Mouse (Mus musculus): ENCODE results near the gene Prg3.

Gene Prg3

DNA sequence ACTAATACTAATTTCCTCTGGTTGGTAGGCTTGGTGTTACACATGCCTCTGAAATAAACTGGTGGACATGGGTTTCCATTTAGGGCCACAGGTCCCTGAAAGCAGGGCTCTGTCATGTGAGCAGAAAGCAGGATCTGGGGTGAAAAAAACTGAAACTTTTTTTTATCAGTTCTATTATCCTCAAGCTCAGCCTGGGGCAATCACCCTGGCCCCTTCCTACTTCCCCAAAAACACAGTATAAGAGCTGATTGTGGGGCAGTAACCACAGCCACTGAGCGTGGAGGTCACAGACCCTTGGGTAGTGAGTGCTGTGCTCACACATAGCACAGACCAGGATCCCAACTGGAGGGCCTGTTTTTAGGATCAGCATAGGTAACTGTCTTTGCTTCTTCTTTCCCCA, at the start of gene Prg3:
Gene Prg3 (plus strand): TSS at position 286 of the 400 bp plus-strand sequence.
- DNase-seq (ENCODE audit: low spot score): no peak

DNA sequence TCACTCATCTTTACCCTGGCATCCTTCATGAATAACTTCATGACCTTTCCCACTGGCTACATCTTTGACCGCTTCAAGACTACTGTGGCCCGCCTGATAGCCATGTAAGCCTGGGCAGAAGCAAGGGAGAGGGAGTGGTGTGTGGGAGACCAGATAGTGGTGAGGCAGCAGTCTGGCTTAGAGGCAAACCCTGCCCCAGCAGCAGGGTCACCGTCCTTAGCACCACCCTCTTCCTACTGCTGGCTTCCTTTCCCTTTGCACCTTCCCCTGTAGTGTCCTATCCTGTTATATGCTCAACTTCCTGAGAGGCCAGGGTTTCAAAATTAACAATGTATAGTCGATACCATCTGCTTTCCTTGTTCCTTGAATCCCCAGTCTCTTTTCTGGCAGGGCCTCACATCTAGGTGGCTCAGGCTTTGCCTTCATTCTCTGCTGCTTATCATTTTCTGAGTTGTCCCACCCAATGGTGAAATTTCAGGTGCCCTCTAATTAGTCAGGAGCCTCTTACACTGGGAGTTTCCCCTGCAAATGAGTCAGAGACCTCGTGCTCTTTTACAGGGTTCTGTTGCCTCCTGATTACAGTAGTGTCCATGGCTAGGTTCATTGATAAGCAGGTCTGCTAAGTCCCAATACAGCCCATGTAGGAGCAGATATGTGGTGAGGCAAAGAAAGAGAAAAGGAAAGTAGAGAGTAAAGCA, 49.6 kb upstream of the Prg3 start:
- DNase-seq (ENCODE audit: low spot score): no peak

DNA sequence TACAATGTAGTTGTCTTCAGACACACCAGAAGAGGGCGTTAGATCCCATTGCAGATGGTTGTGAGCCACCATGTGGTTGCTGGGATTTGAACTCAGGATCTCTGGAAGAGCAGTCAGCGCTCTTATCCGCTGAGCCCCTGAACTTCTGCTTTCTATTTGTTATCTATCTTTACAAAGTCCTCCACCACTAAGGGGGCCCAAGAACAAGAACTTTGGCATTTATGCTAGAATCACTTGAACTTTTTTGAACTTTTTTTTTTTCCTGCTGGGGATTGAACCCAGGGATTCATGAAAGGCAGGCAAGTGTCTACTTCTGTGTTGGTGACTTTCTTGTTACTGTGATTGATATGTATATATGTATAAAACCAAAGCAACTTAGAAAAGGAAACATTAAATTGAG, 48.7 kb upstream of the Prg3 start:
- DNase-seq (ENCODE audit: low spot score): no peak

DNA sequence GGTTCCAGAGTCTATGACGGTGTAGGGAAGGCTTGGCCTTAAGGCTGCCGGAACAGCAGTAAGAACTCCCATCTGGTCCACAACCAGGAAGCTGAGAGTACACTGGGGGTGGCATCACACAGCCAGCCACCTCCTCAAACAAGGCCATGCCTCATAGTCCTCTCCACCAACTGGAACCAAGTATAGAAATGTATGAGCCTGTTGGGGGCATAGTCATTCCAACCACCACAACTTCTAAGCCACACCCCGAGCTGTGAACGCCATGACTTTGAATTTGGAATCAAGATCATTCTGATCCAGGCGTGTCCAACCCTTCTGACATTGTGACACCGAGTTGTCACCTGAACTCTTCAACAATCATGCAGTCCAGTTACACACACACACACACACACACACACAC, 48.3 kb upstream of the Prg3 start:
- no peak for DNase-seq (ENCODE audit: low spot score)

DNA sequence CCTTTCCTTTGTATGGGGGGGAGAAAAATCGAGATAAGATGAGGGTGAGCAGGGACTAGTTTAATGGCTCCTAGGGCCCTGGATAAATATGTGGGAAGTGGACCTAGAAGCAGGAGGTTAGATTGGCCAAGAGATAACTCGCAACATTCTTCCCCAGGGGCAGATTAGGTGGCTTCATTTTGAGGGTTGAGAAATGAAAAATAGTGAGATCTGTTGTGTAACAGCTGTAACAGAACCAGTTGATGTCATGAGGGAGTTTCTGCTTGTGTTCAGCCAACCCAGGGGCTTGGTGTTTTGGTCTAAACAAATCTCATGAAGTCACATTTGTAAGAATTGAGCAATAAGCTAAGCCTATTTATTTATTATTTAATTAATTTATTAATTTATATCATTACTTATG, 46.7 kb upstream of the Prg3 start:
- DNase-seq (ENCODE audit: low spot score): no peak

DNA sequence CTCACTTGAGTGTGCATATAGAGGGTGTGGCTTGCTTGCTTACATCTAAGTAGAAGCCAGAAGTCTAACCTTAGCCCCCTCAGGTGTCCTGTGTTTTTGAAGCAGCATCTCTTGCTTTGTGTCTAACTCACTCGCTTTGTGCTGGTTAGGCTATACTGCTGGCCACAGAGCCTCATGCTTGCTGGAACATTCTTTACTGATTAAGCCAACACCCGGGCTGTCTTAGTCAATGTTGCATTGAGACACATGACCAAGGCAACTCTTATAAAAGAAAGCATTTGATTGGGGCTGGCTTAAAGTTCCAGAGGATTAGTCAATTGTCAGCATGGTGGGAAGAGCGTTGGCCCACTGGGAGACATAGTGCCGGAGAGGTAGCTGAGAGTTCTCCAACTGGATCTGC, 46.2 kb upstream of the Prg3 start:
- DNase-seq (ENCODE audit: low spot score): no peak

DNA sequence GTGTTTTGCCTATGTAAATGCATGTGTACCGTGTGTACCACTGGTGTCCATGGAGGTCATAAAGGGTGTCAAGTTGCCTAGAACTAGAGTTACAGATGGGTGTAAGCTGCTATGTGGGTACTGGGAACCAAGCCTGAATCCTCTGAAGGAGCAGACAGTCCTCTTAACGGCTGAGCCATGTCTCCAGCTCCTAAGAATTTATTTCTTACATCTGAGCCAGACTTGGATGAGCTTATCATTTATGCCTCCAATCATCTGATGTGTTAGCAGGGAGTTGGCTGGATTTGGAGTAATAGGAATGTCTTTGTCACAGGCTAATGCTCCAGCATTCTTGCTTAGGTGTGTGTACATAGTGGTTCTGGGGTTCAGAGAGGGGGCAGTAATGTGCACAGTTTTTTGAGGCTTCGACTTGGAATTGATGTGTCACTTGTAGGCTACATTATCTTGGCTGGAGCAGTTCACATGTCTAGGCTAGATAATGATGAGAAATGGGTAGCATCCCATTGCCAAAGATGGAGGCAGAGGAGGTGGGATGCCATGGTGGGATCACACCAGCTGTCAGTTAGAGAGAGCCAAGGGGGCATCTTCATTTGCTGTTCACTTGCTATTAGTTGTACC, 40.8 kb upstream of the Prg3 start:
- DNase-seq (ENCODE audit: low spot score): no peak

DNA sequence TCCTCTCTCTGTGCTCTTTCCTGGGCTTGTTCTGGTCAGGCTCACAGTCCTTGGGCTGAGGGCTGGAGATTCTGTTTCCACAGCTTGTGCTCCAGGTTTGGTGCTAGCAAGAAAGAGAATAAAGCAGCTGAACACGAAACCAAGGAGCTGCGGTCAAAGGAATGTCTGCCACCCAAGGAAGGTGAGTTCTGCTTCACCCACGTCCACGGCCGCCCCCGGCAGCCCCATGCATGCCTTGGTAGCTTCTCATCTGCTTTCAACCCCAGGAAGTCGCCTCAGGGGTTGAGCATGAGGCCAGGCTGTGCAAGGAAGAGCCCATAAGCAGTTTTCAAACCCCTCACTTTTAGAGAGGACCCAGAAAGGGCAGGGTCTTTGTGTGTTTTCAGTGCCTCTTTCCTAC, 39.8 kb upstream of the Prg3 start:
- DNase-seq (ENCODE audit: low spot score): no peak

DNA sequence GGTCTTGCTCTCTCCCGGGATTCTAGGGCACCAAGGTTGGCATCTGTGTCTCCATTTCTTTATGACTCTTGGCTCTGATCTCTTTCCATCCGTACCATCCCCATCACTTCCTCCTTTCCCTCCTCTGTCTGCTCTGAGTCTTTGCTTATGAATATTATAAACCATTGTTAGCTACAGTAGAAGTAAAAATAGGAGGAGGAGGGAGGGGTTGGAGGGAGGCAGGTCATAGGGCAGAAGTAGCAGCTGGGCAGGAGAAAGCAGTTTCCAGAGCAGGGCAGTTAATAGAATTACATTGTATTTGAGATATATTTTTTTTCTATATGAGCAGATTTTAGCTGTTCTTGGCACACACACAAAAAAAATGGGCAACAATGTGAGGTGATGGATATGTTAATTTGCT, 39.3 kb upstream of the Prg3 start:
- no peak for DNase-seq (ENCODE audit: low spot score)

DNA sequence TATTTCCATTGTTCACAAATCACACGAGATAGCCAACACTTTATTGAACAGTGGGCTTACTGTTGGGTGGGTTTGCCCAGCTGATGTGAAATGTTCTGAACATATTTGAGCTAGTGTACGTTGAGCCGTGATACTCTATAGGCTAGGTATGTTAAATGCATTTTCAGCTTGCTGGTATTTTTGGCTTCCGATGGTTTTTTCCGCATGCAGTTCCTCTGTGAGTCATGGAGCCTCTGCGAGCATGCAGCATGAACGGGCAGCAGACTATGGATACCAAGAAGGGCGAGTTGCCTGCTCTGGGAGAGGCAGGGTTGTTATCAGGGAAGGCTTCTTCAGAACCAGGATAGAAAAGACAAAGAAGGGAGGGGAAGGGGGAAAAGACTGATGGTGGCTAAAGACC, 37.0 kb upstream of the Prg3 start:
- DNase-seq (ENCODE audit: low spot score): no peak

DNA sequence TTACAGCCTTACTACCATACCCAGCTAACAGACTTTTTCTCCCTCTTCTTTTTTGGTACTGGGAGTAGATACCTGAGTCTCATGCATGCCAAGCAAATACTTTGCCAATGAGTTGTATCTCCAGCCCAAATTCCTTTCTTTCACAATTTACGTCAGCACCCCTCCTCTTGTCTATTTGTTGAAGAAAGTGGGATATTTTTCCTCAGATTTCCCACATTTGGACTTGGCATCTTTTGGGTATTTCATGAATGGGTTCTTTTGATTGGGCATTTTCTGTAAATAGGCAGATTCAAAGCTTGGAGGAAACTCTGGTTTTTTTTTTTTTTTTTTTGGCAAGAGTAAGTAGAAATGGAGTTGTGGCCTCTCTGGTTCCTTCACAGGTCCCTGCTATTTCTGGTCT, 35.8 kb upstream of the Prg3 start:
- no peak for DNase-seq (ENCODE audit: low spot score)

DNA sequence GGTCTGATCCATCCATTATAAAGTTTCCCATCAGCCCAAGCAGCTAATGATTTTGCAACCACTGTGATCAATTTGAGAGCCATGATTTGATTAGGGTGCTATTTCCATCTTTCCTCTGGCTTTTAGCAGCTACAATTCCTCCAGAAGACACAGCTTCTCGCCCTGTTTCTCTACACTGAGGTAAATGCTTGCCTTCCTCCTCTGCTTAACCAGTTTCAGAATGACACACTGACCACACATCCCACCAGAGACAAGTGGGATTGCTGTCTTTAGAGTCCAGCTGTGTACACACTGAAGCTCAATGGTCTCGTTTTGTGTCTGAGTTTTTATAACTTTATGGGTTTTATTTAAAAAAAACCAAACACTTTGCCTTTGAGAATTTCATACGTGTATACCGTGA, 35.3 kb upstream of the Prg3 start:
- DNase-seq (ENCODE audit: low spot score): no peak

DNA sequence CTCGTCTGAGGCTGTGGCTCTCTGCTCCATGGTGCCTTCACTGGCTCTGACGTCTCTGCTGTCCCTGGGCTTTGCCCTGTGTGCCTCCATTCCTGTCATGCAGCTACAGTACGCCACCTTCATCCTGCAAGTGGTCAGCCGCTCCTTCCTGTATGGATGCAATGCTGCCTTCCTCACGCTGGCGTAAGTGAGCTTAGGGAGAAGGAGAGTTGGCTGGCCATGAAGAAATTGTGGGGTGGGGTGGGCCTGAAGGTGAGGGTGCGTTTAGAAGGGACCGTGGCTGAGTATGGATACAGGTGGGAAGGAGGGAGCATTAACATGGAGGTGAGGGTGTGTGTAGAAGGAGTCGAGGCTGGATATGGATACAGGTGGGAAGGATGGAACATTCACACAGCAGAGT, 32.6 kb upstream of the Prg3 start:
- no peak for DNase-seq (ENCODE audit: low spot score)

DNA sequence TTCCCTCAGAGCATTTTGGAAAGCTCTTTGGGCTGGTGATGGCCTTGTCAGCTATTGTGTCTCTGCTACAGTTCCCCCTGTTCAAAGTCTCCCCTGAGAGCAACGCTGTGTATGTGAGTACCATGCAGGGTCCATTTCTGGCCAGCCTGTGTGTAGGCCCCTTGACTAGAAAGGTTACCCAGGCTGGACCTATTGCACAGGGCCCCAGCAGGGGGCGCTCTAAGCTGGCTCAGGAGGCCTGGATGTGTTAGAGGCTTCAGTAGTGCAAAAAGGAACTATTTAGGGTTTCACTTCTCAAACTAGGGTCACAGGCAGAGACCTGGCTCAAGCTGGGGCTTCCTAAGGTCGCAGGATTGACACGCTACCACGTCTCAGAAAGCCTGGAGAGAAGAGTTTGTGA, 31.7 kb upstream of the Prg3 start:
- peak; percentile 22 for DNase-seq (ENCODE audit: low spot score)

DNA sequence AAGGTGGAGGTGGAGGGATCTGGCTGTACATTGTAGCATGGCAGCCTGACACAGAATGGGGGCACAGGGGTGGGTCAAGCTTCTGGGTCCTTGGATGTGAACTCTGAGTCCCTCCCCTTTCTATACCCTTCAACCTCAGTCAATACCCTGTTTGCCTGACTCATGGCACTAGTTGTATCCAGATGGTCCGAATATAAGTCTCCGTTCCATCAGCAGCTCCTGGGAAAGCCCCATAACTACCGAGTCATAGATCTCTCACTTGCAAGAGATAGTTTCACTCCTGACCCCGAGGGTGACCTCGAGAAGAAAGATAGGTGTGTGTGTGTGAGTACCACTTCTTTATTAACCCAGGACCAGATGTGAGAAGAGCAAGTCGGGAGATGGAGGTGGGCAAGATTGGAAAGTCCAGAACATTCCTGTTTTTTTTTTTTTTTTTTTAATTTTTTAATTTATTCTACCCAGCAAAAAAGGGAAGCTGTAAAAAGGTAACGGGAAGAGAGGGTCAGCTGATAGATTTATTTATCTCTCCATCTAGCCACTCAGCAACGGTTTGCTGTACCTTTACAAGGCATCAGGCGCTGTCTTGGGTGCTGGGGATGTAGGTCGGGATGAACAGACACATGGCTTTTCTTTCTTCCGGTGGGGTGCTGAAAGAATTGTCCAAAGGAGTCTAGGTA, 29.3 kb upstream of the Prg3 start:
- DNase-seq (ENCODE audit: low spot score): no peak

DNA sequence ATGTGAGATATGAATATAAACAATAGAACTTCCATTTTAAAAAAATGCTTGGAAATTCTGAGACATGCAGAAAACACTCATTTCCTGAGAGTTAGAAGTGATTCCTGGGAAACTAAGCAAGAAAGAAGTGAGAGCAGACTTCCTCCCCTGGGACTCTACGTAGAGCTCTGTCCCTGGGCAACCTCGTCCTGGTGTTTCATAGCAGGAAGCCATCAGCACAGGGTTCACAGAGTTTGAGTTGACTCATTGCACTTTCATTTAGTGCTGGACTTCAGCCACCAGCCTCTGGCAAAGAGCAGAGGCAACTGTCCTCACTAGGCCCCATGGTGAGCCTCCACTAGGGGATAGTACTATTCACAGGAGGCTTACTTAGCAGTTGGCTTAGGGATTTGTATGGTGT, 26.7 kb upstream of the Prg3 start:
- no peak for DNase-seq (ENCODE audit: low spot score)

DNA sequence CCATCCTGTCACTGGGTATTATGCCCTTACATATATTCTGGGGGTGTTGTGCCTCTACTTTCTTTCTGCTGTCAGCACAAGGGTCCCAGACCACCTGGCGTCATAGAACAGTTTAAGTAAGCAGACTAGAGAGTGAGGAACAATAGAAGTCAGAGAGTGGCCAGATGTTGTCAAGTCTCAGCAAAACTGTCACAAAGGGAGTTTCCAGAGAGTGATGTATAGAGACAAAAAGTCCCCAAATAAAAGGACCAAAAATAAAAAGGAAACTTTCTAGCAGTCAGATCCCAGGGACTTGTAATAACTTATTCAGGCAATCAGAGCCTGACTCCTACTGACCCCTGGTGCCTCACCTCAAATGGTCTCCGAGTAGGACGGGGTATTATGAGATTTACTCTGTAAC, 26.1 kb upstream of the Prg3 start:
- no peak for DNase-seq (ENCODE audit: low spot score)

DNA sequence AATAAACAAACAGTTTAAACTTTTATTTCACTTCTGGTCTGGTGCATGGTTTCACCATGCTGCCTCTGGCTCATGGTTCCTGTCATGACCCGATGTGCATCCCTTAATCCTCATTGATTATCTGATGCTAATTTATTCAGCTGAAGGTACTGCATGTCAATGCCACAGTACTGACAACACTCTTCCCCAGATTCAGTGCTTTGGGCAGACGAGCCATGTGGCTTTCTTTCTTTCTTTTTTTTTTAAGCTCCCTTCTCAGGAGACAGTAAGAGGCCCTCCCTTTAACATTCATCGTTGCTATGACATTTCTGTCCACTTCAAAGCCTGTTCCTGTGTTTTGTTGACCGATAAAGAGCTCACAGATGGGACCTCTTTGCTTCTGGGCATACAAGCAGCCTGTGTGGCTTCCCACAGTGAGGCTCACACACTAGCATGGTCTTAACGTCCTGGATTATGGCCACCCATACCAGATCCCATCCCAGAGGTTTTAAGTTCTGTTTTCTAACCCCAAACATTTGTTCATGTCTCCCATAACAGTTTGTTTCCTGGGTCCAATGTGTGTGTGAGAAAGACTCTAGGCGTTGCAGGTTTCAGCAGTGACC, 25.0 kb upstream of the Prg3 start:
- no peak for DNase-seq (ENCODE audit: low spot score)

DNA sequence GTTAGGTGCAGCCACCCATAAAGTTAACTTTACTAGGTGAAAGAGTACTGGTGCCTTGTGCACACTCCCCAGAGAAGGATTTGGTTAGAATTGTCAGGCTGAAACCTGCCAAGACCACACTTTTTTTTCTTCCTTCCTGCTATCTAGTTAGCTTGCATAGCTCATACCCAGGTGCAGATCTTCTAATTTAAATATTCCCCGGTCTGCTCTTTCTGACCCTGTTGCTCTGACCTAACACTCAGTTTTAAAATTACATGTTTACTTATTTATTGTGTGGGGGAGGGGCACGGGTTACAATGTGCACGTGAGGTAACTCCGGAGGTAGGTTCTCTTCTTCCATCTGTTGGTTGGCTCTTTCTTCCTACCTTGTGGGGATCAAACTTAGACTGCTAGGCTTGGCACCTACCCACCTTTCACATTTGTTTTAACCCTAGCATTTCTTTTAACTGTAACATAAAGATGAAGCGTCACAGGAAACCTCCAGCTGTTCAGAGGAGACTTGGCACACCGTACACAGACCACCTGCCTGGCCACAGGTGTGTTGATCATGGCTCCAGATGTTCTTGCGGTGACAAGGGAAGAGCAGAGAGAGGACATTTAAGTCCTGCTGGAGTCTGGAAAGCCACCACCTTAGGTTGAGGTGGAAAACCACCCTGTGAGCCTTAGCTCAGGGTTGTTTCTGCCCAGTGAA, 23.8 kb upstream of the Prg3 start:
- no peak for DNase-seq (ENCODE audit: low spot score)

DNA sequence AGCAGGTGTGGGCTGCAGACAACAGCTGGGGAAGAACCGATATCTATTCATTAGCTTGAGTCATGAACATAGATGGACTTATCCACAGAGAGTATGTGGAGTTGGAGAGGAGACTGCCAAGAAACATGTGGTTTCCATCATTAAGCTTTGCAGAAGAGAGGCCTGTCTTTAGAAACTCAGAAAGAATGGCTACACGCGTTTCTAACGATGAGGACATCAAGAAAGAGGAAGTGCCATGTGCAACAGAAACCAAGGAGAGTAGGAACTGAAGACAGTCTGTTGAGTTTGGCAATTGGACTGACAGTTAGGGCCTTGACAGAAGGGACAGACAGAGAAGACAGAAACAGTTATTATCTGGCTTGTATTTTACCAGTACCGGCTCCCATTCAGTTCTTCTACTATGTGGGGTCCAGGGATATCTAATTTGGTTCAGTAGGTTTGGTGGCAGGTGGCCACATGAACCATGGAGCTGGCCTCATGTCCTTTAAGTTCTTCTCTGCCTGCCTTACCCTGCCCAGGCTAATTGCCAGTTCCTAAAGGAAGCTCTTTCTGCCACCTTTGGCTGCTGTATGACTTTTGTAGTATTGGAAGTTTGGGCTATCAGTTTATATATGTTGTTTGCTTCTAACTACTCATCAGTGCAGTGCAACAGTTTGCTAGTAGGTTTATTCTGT, 20.6 kb upstream of the Prg3 start:
- DNase-seq (ENCODE audit: low spot score): no peak

DNA sequence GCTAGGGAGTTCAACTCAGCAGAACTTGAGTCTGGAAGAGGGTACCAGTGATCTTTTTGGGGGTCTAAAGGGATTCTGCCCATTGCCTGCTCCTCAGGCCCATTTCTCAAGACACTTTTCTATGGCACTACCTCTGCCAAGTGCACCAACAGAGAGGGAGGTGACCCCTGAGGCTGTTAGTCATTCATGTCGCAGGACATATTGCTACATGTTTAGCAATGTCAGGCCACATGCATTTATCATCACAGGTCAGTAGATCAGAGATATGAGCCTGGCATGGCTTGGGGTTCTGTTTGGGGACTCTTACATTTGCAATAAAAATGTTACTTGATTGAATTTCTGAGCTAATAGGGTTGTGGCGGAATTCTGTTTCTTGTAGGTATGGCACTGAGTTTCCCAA, 12.4 kb upstream of the Prg3 start:
- DNase-seq (ENCODE audit: low spot score): no peak

DNA sequence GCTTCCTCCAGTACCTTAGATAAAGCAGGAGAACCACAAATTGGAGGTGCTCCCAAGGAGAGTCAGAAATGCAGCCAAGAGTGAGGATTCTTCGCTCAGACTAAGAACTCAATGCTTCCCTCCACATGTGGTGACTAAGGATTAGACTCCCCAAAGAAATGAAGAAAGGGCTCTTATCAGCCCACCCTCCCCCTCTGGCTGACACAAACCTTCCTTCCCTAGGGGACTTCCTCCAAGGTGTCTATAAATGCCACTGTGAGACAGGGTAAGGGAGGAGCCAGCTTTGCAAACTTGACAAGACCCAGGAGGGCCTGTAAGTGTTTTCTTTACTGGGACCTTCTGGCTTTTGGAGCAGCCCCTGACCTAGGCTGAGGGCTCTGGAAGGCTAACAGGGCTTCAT, 7.8 kb upstream of the Prg3 start, which contains the start of gene Prg2:
Gene Prg2 (plus strand): TSS at position 274 of the 400 bp plus-strand sequence.
- DNase-seq (ENCODE audit: low spot score): no peak

All from T-cell, adult 2 months (primary cell).